In genomic region chr11:100814498-100814897, GRCm38 (mm10) we compare ENCODE assay signal across 9 mouse cellular contexts. TPM values are rescaled to one million over a fixed set of nuclear protein-coding genes. Genes with fewer than 3 reads are reported as not detected.
DNase-seq lines count a peak whose midpoint lies in the region; ATAC-seq and TF ChIP-seq lines count a peak whose summit lies in the region.
"Had no signal": no experiment of that assay in that cellular context is flagged by ENCODE, and none has a peak within 500 bp of the region (broad histone marks: within the 10 kb centered on the region; RNA-seq: fewer than 3 reads in every experiment).

No protein-coding gene starts in this region.

- no peaks in the 10 kb centered on the region; the same call in 1 of the 2 replicates for H3K4me1 ChIP-seq in lung, postnatal 0 days (ENCODE audit: insufficient read depth, low read depth, low read length)
- peaks cover 10% of the 10 kb centered on the region; the same call in 1 of the 2 replicates for H3K4me1 ChIP-seq in stomach, embryonic 14.5 days (ENCODE audit: control insufficient read depth, insufficient read depth, low read length)
- H3K4me1 ChIP-seq in forebrain, embryonic 16.5 days (replicated peaks; ENCODE audit: control insufficient read depth, insufficient read depth, low read length), result peaks cover 2% of the 10 kb centered on the region; the same call in 1 of the 2 replicates

- no peaks in the 10 kb centered on the region for H3K36me3 ChIP-seq in lung, postnatal 0 days (ENCODE audit: insufficient read depth, low read length)
- no peaks in the 10 kb centered on the region for H3K36me3 ChIP-seq in stomach, embryonic 14.5 days (ENCODE audit: control insufficient read depth, insufficient read depth, low read length)
- H3K36me3 ChIP-seq in forebrain, embryonic 16.5 days (ENCODE audit: control insufficient read depth, insufficient read depth), result no peaks in the 10 kb centered on the region

- no peak overlapping the region for H3K9ac ChIP-seq in lung, postnatal 0 days (replicated peaks; ENCODE audit: low read depth)
- H3K9ac ChIP-seq in stomach, embryonic 14.5 days (replicated peaks; ENCODE audit: low read depth, low read length), result no peak overlapping the region
- H3K9ac ChIP-seq in forebrain, embryonic 16.5 days (replicated peaks; ENCODE audit: low read depth, low read length), result no peak overlapping the region

- H3K4me3 ChIP-seq in lung, postnatal 0 days (ENCODE audit: low read depth, low read length), result no peak overlapping the region
- no peak overlapping the region for H3K4me3 ChIP-seq in stomach, embryonic 14.5 days (ENCODE audit: low read depth, low read length)
- no peak overlapping the region for H3K4me3 ChIP-seq in forebrain, embryonic 16.5 days (replicated peaks; ENCODE audit: low read length)

- intact Hi-C loops in gastrocnemius, postnatal 36 days (cut with DNase I), result no loop called here

- peak; percentile 16 for DNase-seq in layer of hippocampus, adult 9-11 months
- DNase-seq in layer of hippocampus, postnatal 36 days, result no peak
- DNase-seq in gastrocnemius, postnatal 36 days, result peak; percentile 70 to 82
- DNase-seq in kidney, adult 8-10 months, result peak; percentile 81
- peak; percentile 88 for DNase-seq in lung, postnatal 0 days (ENCODE audit: low spot score)
- DNase-seq in right cerebral cortex, postnatal 36 days (ENCODE audit: low spot score in 2 of 2), result no peak

- H3K9me3 ChIP-seq in lung, postnatal 0 days (ENCODE audit: low read length), result no peaks in the 10 kb centered on the region
- no peaks in the 10 kb centered on the region for H3K9me3 ChIP-seq in stomach, embryonic 14.5 days (ENCODE audit: control insufficient read depth, low read depth, low read length)
- H3K9me3 ChIP-seq in forebrain, embryonic 16.5 days (ENCODE audit: control insufficient read depth, low read length), result no peaks in the 10 kb centered on the region

- peak; percentile 78 for ATAC-seq in lung, postnatal 0 days
- 0 out of 2 replicates have a peak, but pooled peaks have one; percentile 10 for ATAC-seq in stomach, embryonic 14.5 days (ENCODE audit: insufficient number of reproducible peaks, insufficient read depth, low FRiP score, low read depth)
- ATAC-seq in forebrain, embryonic 16.5 days, result no peak

- H3K27ac ChIP-seq in lung, postnatal 0 days (ENCODE audit: low read length), result no peak overlapping the region
- H3K27ac ChIP-seq in stomach, embryonic 14.5 days (ENCODE audit: low read length), result no peak overlapping the region
- H3K27ac ChIP-seq in forebrain, embryonic 16.5 days (ENCODE audit: low read length), result no peak overlapping the region

- WGBS in lung, postnatal 0 days, result 27% methylated on average over 13 of the region's 13 CpGs
- 38% methylated on average over 13 of the region's 13 CpGs for WGBS in stomach, embryonic 14.5 days
- WGBS in forebrain, embryonic 16.5 days, result 77% methylated on average over 13 of the region's 13 CpGs

- TF ChIP-seq EP300 in lung, postnatal 0 days (IDR thresholded peaks at IDR 0.05), result no peak

- no peaks in the 10 kb centered on the region for H3K27me3 ChIP-seq in lung, postnatal 0 days (replicated peaks; ENCODE audit: insufficient read depth, low read length)
- no peaks in the 10 kb centered on the region for H3K27me3 ChIP-seq in stomach, embryonic 14.5 days (ENCODE audit: control insufficient read depth, insufficient read depth, low read length)
- no peaks in the 10 kb centered on the region for H3K27me3 ChIP-seq in forebrain, embryonic 16.5 days (replicated peaks; ENCODE audit: control insufficient read depth, insufficient read depth, low read length)

- TF ChIP-seq CTCF in lung, postnatal 0 days (IDR thresholded peaks at IDR 0.05), result no peak; the same call in 1 of the 2 replicates

- peak overlapping the region; percentile 21; the same call in 1 of the 2 replicates for H3K4me2 ChIP-seq in lung, postnatal 0 days (replicated peaks; ENCODE audit: low read depth, low read length)
- H3K4me2 ChIP-seq in stomach, embryonic 14.5 days (replicated peaks; ENCODE audit: low read depth, low read length), result no peak overlapping the region
- no peak overlapping the region for H3K4me2 ChIP-seq in forebrain, embryonic 16.5 days (ENCODE audit: low read length)

RNA-seq across cellular contexts. Expression of gene Stat5b, which starts 36.0 kb away (rescaled TPM):
- 10 to 100 TPM; 11.7 to 12.7 TPM for total RNA-seq in layer of hippocampus, postnatal 36 days (2021)
- 100 to 1,000 TPM; 103 to 135 TPM for total RNA-seq in gastrocnemius, postnatal 36 days (2021)
- 17.9 and 21.4 TPM in 2 replicates for polyA plus RNA-seq in lung, postnatal 0 days (2015; fragmentation: Nextera tagmentation; extraction: Ambion mirVana)
- polyA plus RNA-seq in stomach, embryonic 14.5 days (2014; fragmentation: Nextera tagmentation; extraction: Ambion mirVana), result 24.6 and 26.8 TPM in 2 replicates
- polyA plus RNA-seq in forebrain, embryonic 16.5 days (2015; fragmentation: Nextera tagmentation; extraction: Ambion mirVana), result 9.8 and 11.9 TPM in 2 replicates

RNA-seq across cellular contexts. Expression of gene Ghdc, which starts 43.7 kb away (rescaled TPM):
- total RNA-seq in layer of hippocampus, postnatal 36 days (2021), result 1 to 10 TPM; 6.2 to 9.9 TPM
- 1 to 10 TPM; 4.4 to 5.0 TPM for total RNA-seq in gastrocnemius, postnatal 36 days (2021)
- 4.9 and 6.4 TPM in 2 replicates for polyA plus RNA-seq in lung, postnatal 0 days (2015; fragmentation: Nextera tagmentation; extraction: Ambion mirVana)
- 3.3 and 3.8 TPM in 2 replicates for polyA plus RNA-seq in stomach, embryonic 14.5 days (2014; fragmentation: Nextera tagmentation; extraction: Ambion mirVana)
- 2.5 and 5.0 TPM in 2 replicates for polyA plus RNA-seq in forebrain, embryonic 16.5 days (2015; fragmentation: Nextera tagmentation; extraction: Ambion mirVana)

RNA-seq across cellular contexts. Expression of gene Stat5a, which starts 44.7 kb away (rescaled TPM):
- 1 to 10 TPM; 1.1 to 1.5 TPM for total RNA-seq in layer of hippocampus, postnatal 36 days (2021)
- total RNA-seq in gastrocnemius, postnatal 36 days (2021), result 10 to 100 TPM in 1 of 2 experiments, 1 to 10 TPM in 1; 8.4 to 11.8 TPM
- 6.2 and 7.1 TPM in 2 replicates for polyA plus RNA-seq in lung, postnatal 0 days (2015; fragmentation: Nextera tagmentation; extraction: Ambion mirVana)
- 7.3 and 8.3 TPM in 2 replicates for polyA plus RNA-seq in stomach, embryonic 14.5 days (2014; fragmentation: Nextera tagmentation; extraction: Ambion mirVana)
- polyA plus RNA-seq in forebrain, embryonic 16.5 days (2015; fragmentation: Nextera tagmentation; extraction: Ambion mirVana), result 1.0 and 1.2 TPM in 2 replicates

RNA-seq across cellular contexts. Expression of gene Hcrt, which starts 51.8 kb away (rescaled TPM):
- not detected for total RNA-seq in layer of hippocampus, postnatal 36 days (2021)
- not detected for total RNA-seq in gastrocnemius, postnatal 36 days (2021)
- not detected in 2 replicates for polyA plus RNA-seq in lung, postnatal 0 days (2015; fragmentation: Nextera tagmentation; extraction: Ambion mirVana)
- polyA plus RNA-seq in stomach, embryonic 14.5 days (2014; fragmentation: Nextera tagmentation; extraction: Ambion mirVana), result not detected in 2 replicates
- polyA plus RNA-seq in forebrain, embryonic 16.5 days (2015; fragmentation: Nextera tagmentation; extraction: Ambion mirVana), result 0.92 TPM in 1 of 2 replicates, not detected in the other
- total RNA-seq: ES-E14 had no signal

RNA-seq across cellular contexts. Expression of gene Kcnh4, which starts 54.8 kb away (rescaled TPM):
- 1 to 10 TPM; 1.7 TPM for total RNA-seq in layer of hippocampus, postnatal 36 days (2021)
- total RNA-seq in gastrocnemius, postnatal 36 days (2021), result not detected
- polyA plus RNA-seq in lung, postnatal 0 days (2015; fragmentation: Nextera tagmentation; extraction: Ambion mirVana), result 0.04 TPM in 1 of 2 replicates, not detected in the other
- 0.25 and 0.48 TPM in 2 replicates for polyA plus RNA-seq in stomach, embryonic 14.5 days (2014; fragmentation: Nextera tagmentation; extraction: Ambion mirVana)
- polyA plus RNA-seq in forebrain, embryonic 16.5 days (2015; fragmentation: Nextera tagmentation; extraction: Ambion mirVana), result 3.5 and 6.8 TPM in 2 replicates

Comparison
In these comparisons a context has a peak if more than half of its experiments do, and no peak if none do; other contexts are left out.
1. DNase-seq: peak in layer of hippocampus, adult 9-11 months (single experiment), gastrocnemius, postnatal 36 days (2 of 2), kidney, adult 8-10 months (2 of 2) and lung, postnatal 0 days (single experiment); none in layer of hippocampus, postnatal 36 days (0 of 2) and right cerebral cortex, postnatal 36 days (0 of 2).